Mouse (Mus musculus) regulatory T cell (primary cell): ENCODE data around the gene Ccdc78.
"Not testable (repeated sequence)": the region's sequence is repeated elsewhere in the genome, so short reads cannot be mapped to it uniquely, and the experiment has no call there.

Experiments
- in situ Hi-C: fragments of 300-600 bp; cut with MboI, MseI; formaldehyde crosslinking; loops from one replicate; pipeline ENCODE4 v1.15.1; 2025; ENCODE audit warnings: high pct_unique_total_duplicates

The Ccdc78 gene

GRCm38 (mm10) chr17:25786280-25786679, at the start of gene Ccdc78:
Gene Ccdc78, plus strand, starts transcription at chr17:25786580.
- in situ Hi-C loops: no loop called here

GRCm38 (mm10) chr17:25738861-25739260, 47.5 kb upstream of the Ccdc78 start:
- in situ Hi-C loops: loop anchor here (5.0 kb wide), 1 partner anchor 63 kb away; no protein-coding TSS in a partner anchor

GRCm38 (mm10) chr17:25741471-25741870, 44.9 kb upstream of the Ccdc78 start:
- in situ Hi-C loops: not testable (repeated sequence)

GRCm38 (mm10) chr17:25743831-25744230, 42.5 kb upstream of the Ccdc78 start:
- in situ Hi-C loops: no loop called here

- in situ Hi-C loops: no loop called here
Measured at GRCm38 (mm10) chr17:25744311-25744710, 42.1 kb upstream of the Ccdc78 start.

GRCm38 (mm10) chr17:25748238-25748637, 38.1 kb upstream of the Ccdc78 start:
- in situ Hi-C loops: no loop called here

GRCm38 (mm10) chr17:25749314-25749713, 37.1 kb upstream of the Ccdc78 start:
- in situ Hi-C loops: no loop called here

- in situ Hi-C loops: no loop called here
Measured at GRCm38 (mm10) chr17:25751446-25751845, 34.9 kb upstream of the Ccdc78 start.

GRCm38 (mm10) chr17:25754241-25754640, 32.1 kb upstream of the Ccdc78 start, which contains the start of gene Msln:
Gene Msln, minus strand, starts transcription at chr17:25754378.
- in situ Hi-C loops: no loop called here

GRCm38 (mm10) chr17:25755086-25755485, 31.3 kb upstream of the Ccdc78 start:
- in situ Hi-C loops: no loop called here

- in situ Hi-C loops: no loop called here
Measured at GRCm38 (mm10) chr17:25755627-25756377, 30.6 kb upstream of the Ccdc78 start.

GRCm38 (mm10) chr17:25756378-25757242, 29.8 kb upstream of the Ccdc78 start:
- in situ Hi-C loops: no loop called here

- in situ Hi-C loops: no loop called here
Measured at GRCm38 (mm10) chr17:25757691-25758090, 28.7 kb upstream of the Ccdc78 start.

GRCm38 (mm10) chr17:25760148-25760547, 26.2 kb upstream of the Ccdc78 start:
- in situ Hi-C loops: no loop called here

- in situ Hi-C loops: no loop called here
Measured at GRCm38 (mm10) chr17:25761561-25761970, 24.8 kb upstream of the Ccdc78 start.

GRCm38 (mm10) chr17:25762591-25762990, 23.8 kb upstream of the Ccdc78 start:
- in situ Hi-C loops: no loop called here

GRCm38 (mm10) chr17:25765886-25766285, 20.5 kb upstream of the Ccdc78 start:
- in situ Hi-C loops: loop anchor here (5.0 kb wide), 1 partner anchor 36 kb away; no protein-coding TSS in a partner anchor

GRCm38 (mm10) chr17:25769331-25769730, 17.0 kb upstream of the Ccdc78 start:
- in situ Hi-C loops: loop anchor here (5.0 kb wide), 1 partner anchor 33 kb away; no protein-coding TSS in a partner anchor

GRCm38 (mm10) chr17:25773549-25774120, 12.7 kb upstream of the Ccdc78 start, which contains the start of gene Narfl:
Gene Narfl, plus strand, starts transcription at chr17:25773776.
- in situ Hi-C loops: no loop called here

- in situ Hi-C loops: no loop called here
Measured at GRCm38 (mm10) chr17:25775318-25776062, 10.9 kb upstream of the Ccdc78 start.

GRCm38 (mm10) chr17:25777948-25778347, 8.4 kb upstream of the Ccdc78 start:
- in situ Hi-C loops: no loop called here
